Mouse (Mus musculus) bone marrow, adult 2 months (tissue): ENCODE results near the gene Cinp. TPM values are rescaled to one million over a fixed set of nuclear protein-coding genes. Genes with fewer than 3 reads are reported as not detected.

Experiments used
- H3K27ac ChIP-seq: fragments of 200-500 bp; 2 replicates; pipeline ENCODE4 v1.5.1; 2012; ENCODE audit warnings: low read depth, mild to moderate bottlenecking, control low read depth, inconsistent platforms, low read length; ENCODE audit not compliant: control insufficient read depth, poor library complexity, insufficient read depth
- H3K4me1 ChIP-seq: fragments of 200-500 bp; 2 replicates; pipeline ENCODE4 v1.6.1; 2011; ENCODE audit warnings: low read length; ENCODE audit not compliant: control insufficient read depth, insufficient read depth
- H3K4me3 ChIP-seq: fragments of 200-500 bp; replicated peaks from 2 replicates; pipeline ENCODE3; 2011; ENCODE audit warnings: mild to moderate bottlenecking, low read depth, low read length, control low read depth; ENCODE audit not compliant: control insufficient read depth
- CTCF ChIP-seq: fragments of 200-500 bp; IDR thresholded peaks from 2 replicates; pipeline ENCODE4 v1.5.1; 2011; ENCODE audit warnings: low read length, control low read depth; ENCODE audit not compliant: control insufficient read depth, insufficient read depth
- POLR2A ChIP-seq: fragments of 200-500 bp; IDR thresholded peaks from 2 replicates; pipeline ENCODE4 v1.6.1; 2011; ENCODE audit warnings: low read depth, mild to moderate bottlenecking, control low read depth, low read length, borderline replicate concordance; ENCODE audit not compliant: control insufficient read depth
- WGBS: fragments of 180-500 bp; shearing (Covaris S2); methylation state at CpG from one replicate; pipeline ENCODE4 v1.1.7; 2018; 5-methylcytosine and 5-hydroxymethylcytosine counted together
- polyA plus RNA-seq: library from polyadenylated mRNA; stranded (reverse); fragments of >200 nt; gene quantifications from 2 replicates; pipeline ENCODE4 v1.2.4, GENCODE M21; 2011; ENCODE audit warnings: low replicate concordance; ENCODE audit not compliant: missing spikeins, insufficient read depth, insufficient read length

Gene Cinp
- polyA plus RNA-seq, 1 experiment = 37.1 TPM

DNA sequence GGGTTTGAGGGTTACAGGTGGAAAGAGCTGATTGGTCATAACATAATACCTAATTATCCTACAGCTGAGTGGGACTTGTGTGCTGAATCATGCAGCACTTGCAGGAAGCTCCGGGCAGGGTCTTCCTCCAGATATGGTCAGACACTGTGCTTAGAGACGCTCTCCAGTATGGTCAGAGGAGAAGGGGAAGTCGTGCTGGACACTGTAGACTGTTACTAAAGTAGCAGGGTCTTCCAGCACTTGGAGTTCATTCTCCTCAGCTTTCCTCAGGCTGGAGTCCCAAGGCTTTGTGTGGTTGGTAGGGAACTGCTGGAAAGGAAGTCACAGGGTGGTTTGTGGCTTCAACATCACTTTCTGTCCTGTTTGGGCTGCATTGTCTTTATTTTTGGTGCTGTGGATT is 18.9 kb upstream of the Cinp start:
- H3K27ac ChIP-seq = no peak overlapping the region
- H3K4me1 ChIP-seq = no peaks in the 10 kb centered on the region; the same call in 1 of the 2 replicates
- TF ChIP-seq POLR2A (no peak), CTCF (no peak)
- WGBS = 8% methylated on average over 3 of the region's 3 CpGs
- H3K4me3 ChIP-seq = no peak overlapping the region

DNA sequence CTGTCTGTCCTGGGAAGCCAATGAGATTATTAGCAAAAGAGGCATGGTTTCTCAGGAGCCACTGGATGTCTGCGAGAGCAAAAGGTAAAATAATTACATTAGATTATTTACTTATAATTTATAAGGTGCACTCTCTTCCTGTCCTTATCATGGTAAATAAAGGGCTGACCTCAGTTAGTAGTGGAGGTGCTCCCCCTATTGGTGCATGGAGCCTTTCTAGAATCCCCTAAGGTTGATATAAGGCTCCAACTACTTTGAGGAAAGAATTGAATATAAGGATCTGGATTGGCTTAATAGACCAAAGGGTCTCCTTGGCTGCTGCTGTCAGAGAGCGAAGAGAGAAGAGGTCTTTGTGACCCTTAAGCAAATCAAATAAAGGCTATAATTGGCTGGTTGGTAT is 14.6 kb upstream of the Cinp start:
- Histone ChIP-seq H3K27ac (no peak overlapping the region), H3K4me3 (no peak overlapping the region), H3K4me1 (no peaks in the 10 kb centered on the region; the same call in 1 of the 2 replicates)
- WGBS = 85% methylated on average over 2 of the region's 2 CpGs
- TF ChIP-seq POLR2A (no peak), CTCF (no peak)

DNA sequence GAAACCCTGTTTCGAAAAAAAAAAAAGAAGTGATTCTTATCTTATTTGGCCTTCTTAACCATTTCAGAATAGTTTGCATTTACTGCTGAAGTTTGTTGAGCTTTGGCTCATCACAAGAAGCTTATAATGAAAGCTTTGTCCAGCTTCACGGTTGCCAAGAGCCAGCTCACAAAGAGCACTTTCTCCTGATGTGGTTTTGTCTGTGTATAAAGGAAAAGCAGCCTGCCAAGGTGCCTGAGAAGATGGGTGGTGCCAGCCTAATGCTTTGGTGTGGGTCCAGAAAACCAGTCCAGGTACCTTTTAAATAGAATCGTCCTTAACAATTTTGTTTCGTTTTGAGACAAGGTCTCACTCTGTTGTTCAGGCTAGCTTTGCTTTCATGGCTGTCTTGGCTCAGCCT is 13.2 kb upstream of the Cinp start:
- WGBS = 69% methylated on average over 4 of the region's 4 CpGs
- TF ChIP-seq CTCF (no peak), POLR2A (no peak)
- Histone ChIP-seq H3K27ac (no peak overlapping the region), H3K4me1 (no peaks in the 10 kb centered on the region), H3K4me3 (no peak overlapping the region)

DNA sequence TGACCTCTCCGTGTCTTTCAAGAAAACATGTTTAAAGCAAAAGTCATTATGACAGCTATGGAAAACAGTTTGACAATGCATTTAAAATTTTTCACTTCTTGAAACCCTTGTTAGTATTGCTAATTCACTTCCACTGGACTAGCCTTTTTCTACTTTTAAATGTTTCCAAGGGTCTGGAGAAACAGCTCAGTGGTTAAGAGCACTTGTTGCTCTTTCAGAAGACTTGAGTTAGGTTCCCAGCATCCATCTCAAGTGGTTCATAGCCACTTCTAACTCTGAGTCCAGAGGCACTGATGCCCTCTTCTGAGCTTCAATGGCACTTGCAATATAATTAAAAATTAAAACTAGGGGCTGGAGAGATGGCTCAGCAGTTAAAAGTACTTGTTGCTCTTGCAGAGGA is 2.9 kb upstream of the Cinp start:
- Histone ChIP-seq H3K4me3 (no peak overlapping the region), H3K4me1 (peaks cover 2% of the 10 kb centered on the region), H3K27ac (no peak overlapping the region)
- TF ChIP-seq CTCF (no peak), POLR2A (no peak)
- WGBS = 70% methylated on average over 1 of the region's 1 CpGs

DNA sequence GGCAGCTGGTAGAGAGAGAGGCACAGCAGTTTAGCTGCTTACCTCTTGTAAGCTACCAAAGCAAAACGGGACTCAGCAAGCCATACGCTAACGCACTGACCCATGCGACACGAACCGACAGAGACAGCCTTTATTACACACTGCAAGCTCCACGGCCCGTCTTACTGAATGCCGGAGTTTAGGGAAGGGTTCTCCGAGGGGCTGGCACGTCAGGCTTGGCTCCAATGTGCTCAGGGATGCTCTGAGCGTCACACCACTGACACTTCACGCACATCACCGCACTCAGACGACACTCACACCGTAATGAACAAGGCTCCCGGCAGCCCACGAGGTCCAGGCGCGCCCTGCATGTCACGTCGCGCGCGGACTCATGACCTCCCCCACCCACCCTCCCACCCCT is 339 bp downstream of the Cinp start:
- Histone ChIP-seq H3K4me1 (peaks cover 2% of the 10 kb centered on the region), H3K4me3 (peak overlapping the region; percentile 95), H3K27ac (peak overlapping the region; percentile 32; the same call in 1 of the 2 replicates)
- under 1% methylated on average over 25 of the region's 25 CpGs for WGBS
- TF ChIP-seq POLR2A = no peak
- TF ChIP-seq CTCF = no peak

DNA sequence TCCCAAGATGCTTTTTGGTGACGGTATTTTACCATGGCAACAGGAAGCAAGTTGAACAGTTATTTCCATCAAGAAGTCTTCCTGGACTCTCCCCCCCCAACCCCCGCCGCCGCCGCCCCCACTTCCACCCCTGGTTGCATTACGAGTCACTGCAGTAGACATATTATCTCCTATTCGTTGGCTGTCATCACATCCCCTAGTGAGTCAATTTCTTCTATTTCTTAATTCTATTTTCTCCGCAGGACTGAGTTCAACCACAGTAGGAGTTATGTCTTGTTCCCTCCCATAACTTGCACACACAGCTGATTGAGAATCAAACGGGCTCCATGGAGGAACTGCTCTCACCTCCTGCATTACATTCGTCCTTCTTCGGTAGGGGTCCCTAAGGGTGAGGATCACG is 839 bp downstream of the Cinp start:
- peaks cover 2% of the 10 kb centered on the region for H3K4me1 ChIP-seq
- TF ChIP-seq CTCF (no peak), POLR2A (no peak)
- H3K27ac ChIP-seq = no peak overlapping the region
- WGBS = 14% methylated on average over 12 of the region's 12 CpGs
- H3K4me3 ChIP-seq = peak overlapping the region; percentile 95

DNA sequence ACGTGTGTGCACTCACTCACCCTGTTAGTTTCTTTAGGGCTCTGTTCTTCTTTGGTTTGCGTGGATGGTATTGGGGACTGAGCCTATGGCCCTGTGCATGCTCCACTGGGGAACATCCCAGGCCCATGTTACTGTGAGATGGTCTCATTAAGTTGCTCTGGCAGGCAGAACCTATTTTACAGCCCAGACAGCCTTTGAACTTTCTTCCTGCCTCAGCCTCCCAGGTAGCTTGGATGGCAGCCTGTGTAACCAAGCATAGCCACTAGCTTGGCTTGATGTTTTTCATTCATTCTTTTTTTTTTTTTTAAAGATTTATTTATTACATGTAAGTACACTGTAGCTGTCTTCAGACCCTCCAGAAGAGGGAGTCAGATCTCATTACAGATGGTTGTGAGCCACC is 3.7 kb downstream of the Cinp start:
- Histone ChIP-seq H3K27ac (no peak overlapping the region), H3K4me1 (peaks cover 2% of the 10 kb centered on the region), H3K4me3 (no peak overlapping the region)
- 86% methylated on average over 2 of the region's 2 CpGs for WGBS
- TF ChIP-seq CTCF (no peak), POLR2A (no peak)

DNA sequence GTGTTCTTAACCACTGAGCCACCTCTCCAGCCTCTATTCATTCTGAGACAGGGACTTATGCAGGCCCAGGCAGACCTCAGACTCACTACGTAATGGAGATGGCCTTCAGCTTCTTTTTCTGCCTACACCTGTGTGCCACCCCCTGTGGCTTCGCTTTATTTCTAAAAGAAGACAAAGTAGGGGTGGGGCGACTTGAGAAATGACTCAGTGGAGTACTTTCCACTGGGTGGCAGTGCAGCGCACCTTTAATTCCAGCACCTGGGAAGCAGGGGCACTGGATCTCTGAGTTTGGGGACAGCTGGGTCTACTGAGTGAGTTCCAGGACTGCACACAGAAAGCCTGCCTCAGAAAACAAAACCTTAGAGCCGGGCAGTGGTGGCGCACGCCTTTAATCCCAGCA is 6.7 kb downstream of the Cinp start:
- no peak overlapping the region for H3K27ac ChIP-seq
- no peaks in the 10 kb centered on the region for H3K4me1 ChIP-seq
- H3K4me3 ChIP-seq = no peak overlapping the region
- 85% methylated on average over 7 of the region's 7 CpGs for WGBS
- peak; percentile 10; the same call in 1 of the 2 replicates for TF ChIP-seq CTCF
- no peak for TF ChIP-seq POLR2A

DNA sequence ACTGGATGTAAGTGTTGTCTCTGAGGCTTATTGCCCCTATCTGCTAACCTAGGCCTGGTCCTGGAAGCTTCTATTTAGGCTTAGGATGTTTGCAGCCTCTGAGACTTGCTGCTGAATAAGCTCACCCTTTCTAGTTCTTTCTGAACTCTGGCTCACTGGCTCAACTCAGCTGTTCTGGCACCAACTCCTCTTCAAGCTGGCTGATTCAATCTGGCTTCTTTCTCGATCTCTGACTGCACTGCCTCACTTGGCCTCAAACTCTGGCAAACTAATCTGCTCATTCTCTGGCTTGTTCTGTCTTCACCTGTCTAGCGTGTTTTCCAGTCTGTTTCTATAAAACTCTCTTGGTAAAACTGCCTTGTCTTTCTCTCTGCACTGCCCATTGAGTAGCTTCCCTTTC is 13.6 kb downstream of the Cinp start:
- Histone ChIP-seq H3K4me1 (no peaks in the 10 kb centered on the region; the same call in none of the 2 replicates), H3K27ac (no peak overlapping the region), H3K4me3 (no peak overlapping the region)
- WGBS = 96% methylated on average over 2 of the region's 2 CpGs
- TF ChIP-seq CTCF = no peak
- no peak for TF ChIP-seq POLR2A
